Mouse (Mus musculus) kidney, postnatal 0 days (tissue): Measurements from ENCODE around the gene Erbb2. TPM values are rescaled to one million over a fixed set of nuclear protein-coding genes. Genes with fewer than 3 reads are reported as not detected.

ENCODE experiments used
- ATAC-seq: fragments of 200-750 bp; cut with Nextera tagmentation; replicated peaks from 2 replicates; pipeline ENCODE4 v1.8.0; 2017; ENCODE audit warnings: low read depth, moderate number of reproducible peaks, moderate TSS enrichment, moderate library complexity; ENCODE audit not compliant: low FRiP score
- DNase-seq: peaks from one replicate; pipeline ENCODE4 v3.0.0-alpha.2; 2016; ENCODE audit warnings: low spot score
- H3K27ac ChIP-seq: fragments of 300-500 bp; sonication (generic); 2 replicates; pipeline ENCODE4 v1.5.1; 2014; ENCODE audit warnings: mild to moderate bottlenecking
- H3K27me3 ChIP-seq: fragments of 300-500 bp; sonication (generic); 2 replicates; pipeline ENCODE4 v1.6.1; 2014; ENCODE audit warnings: low read length, mixed read lengths; ENCODE audit not compliant: insufficient read depth
- H3K36me3 ChIP-seq: fragments of 300-500 bp; sonication (generic); 2 replicates; pipeline ENCODE4 v1.6.1; 2014; ENCODE audit warnings: low read length, mixed read lengths; ENCODE audit not compliant: insufficient read depth
- H3K4me1 ChIP-seq: fragments of 300-500 bp; sonication (generic); replicated peaks from 2 replicates; pipeline ENCODE4 v1.6.1; 2014; ENCODE audit warnings: antibody characterized with exemption, low read length, mixed read lengths; ENCODE audit not compliant: insufficient read depth
- H3K4me2 ChIP-seq: fragments of 300-500 bp; sonication (generic); 2 replicates; pipeline ENCODE4 v1.6.1; 2014; ENCODE audit warnings: mild to moderate bottlenecking, low read length, moderate library complexity, mixed read lengths
- H3K4me3 ChIP-seq: fragments of 300-500 bp; sonication (generic); replicated peaks from 2 replicates; pipeline ENCODE4 v1.5.1; 2014; ENCODE audit warnings: low read depth, low read length
- H3K9ac ChIP-seq: fragments of 300-500 bp; sonication (generic); 2 replicates; pipeline ENCODE4 v1.6.1; 2014; ENCODE audit warnings: low read depth, low read length
- H3K9me3 ChIP-seq: fragments of 300-500 bp; sonication (generic); replicated peaks from 2 replicates; pipeline ENCODE4 v1.6.1; 2016; ENCODE audit warnings: low read length, inconsistent platforms, mixed read lengths
- CTCF ChIP-seq: IDR thresholded peaks from 2 replicates; pipeline ENCODE4 v1.5.1; 2016; ENCODE audit warnings: antibody characterized with exemption, low read depth, mild to moderate bottlenecking, moderate library complexity
- WGBS: fragments of 180-500 bp; shearing (Covaris S2); extraction: QIAGEN DNeasy Blood & Tissue Kit; methylation state at CpG from one replicate; pipeline ENCODE4 v1.1.7; 2014; 5-methylcytosine and 5-hydroxymethylcytosine counted together
- polyA plus RNA-seq: library from polyadenylated mRNA; unstranded; fragments of >200 nt; fragmentation: Nextera tagmentation; extraction: Ambion mirVana; gene quantifications from 2 replicates; pipeline ENCODE4 v1.2.1, GENCODE M21; 2015

Erbb2 gene
- polyA plus RNA-seq, 1 experiment from 2014 or later = 36.1 TPM

- H3K9ac ChIP-seq = no peak overlapping the region
- ATAC-seq = no peak
- H3K9me3 ChIP-seq = no peaks in the 10 kb centered on the region
- peak overlapping the region; percentile 31; the same call in 1 of the 2 replicates for H3K27ac ChIP-seq
- no peak for DNase-seq
- TF ChIP-seq CTCF = no peak
- 71% methylated on average over 20 of the region's 20 CpGs for WGBS
- H3K4me2 ChIP-seq = no peak overlapping the region
- 0 out of 2 replicates have a peak, but pooled peaks cover 9% of the 10 kb centered on the region for H3K4me1 ChIP-seq
- no peak overlapping the region for H3K4me3 ChIP-seq
- peaks cover 6% of the 10 kb centered on the region for H3K36me3 ChIP-seq
- peaks cover 14% of the 10 kb centered on the region for H3K27me3 ChIP-seq
Measured at GRCm38 (mm10) chr11:98384216-98384615, 28.1 kb upstream of the Erbb2 start.

- peaks cover 14% of the 10 kb centered on the region for H3K27me3 ChIP-seq
- H3K4me2 ChIP-seq = no peak overlapping the region
- no peak overlapping the region for H3K4me3 ChIP-seq
- 0 out of 2 replicates have a peak, but pooled peaks cover 9% of the 10 kb centered on the region for H3K4me1 ChIP-seq
- no peak for TF ChIP-seq CTCF
- ATAC-seq = peak; percentile 21; the same call in 1 of the 2 replicates
- no peaks in the 10 kb centered on the region for H3K9me3 ChIP-seq
- peak overlapping the region; percentile 31; the same call in 1 of the 2 replicates for H3K27ac ChIP-seq
- peak; percentile 68 for DNase-seq
- 0 out of 2 replicates have a peak, but pooled peaks cover 5% of the 10 kb centered on the region for H3K36me3 ChIP-seq
- H3K9ac ChIP-seq = no peak overlapping the region
- 54% methylated on average over 8 of the region's 8 CpGs for WGBS
Measured at GRCm38 (mm10) chr11:98384721-98385637, 27.3 kb upstream of the Erbb2 start.

GRCm38 (mm10) chr11:98385638-98386585 lies 26.4 kb upstream of the Erbb2 start, which contains the start of gene Pnmt:
Gene Pnmt, plus strand, starts transcription at chr11:98386450.
- Histone ChIP-seq H3K4me1 (0 out of 2 replicates have a peak, but pooled peaks cover 9% of the 10 kb centered on the region), H3K4me3 (no peak within 1 kb of the TSS), H3K27ac (no peak within 1 kb of the TSS), H3K4me2 (0 out of 2 replicates have a peak within 1 kb of the TSS, but pooled peaks have one; percentile 21), H3K27me3 (peaks cover 14% of the 10 kb centered on the region), H3K36me3 (no peaks in the 10 kb centered on the region), H3K9ac (no peak within 1 kb of the TSS), H3K9me3 (no peaks in the 10 kb centered on the region)
- no peak for TF ChIP-seq CTCF
- WGBS = 44% methylated on average over 25 of the region's 25 CpGs
- DNase-seq (no peak), ATAC-seq (no peak)

- 0 out of 2 replicates have a peak overlapping the region, but pooled peaks have one; percentile 21 for H3K4me2 ChIP-seq
- ATAC-seq (no peak), DNase-seq (no peak)
- H3K36me3 ChIP-seq = no peaks in the 10 kb centered on the region
- H3K4me1 ChIP-seq = 0 out of 2 replicates have a peak, but pooled peaks cover 9% of the 10 kb centered on the region
- WGBS = 19% methylated on average over 24 of the region's 24 CpGs
- no peak overlapping the region for H3K27ac ChIP-seq
- H3K27me3 ChIP-seq = peaks cover 14% of the 10 kb centered on the region
- no peak for TF ChIP-seq CTCF
- H3K9ac ChIP-seq = no peak overlapping the region
- no peak overlapping the region for H3K4me3 ChIP-seq
- H3K9me3 ChIP-seq = no peaks in the 10 kb centered on the region
Measured at GRCm38 (mm10) chr11:98386596-98386995, 25.7 kb upstream of the Erbb2 start.

- TF ChIP-seq CTCF = no peak
- WGBS = 42% methylated on average over 14 of the region's 14 CpGs
- Histone ChIP-seq H3K4me1 (peaks cover 10% of the 10 kb centered on the region; the same call in 1 of the 2 replicates), H3K27me3 (peaks cover 14% of the 10 kb centered on the region), H3K36me3 (no peaks in the 10 kb centered on the region), H3K9ac (no peak overlapping the region), H3K9me3 (no peaks in the 10 kb centered on the region), H3K4me2 (no peak overlapping the region), H3K27ac (no peak overlapping the region), H3K4me3 (no peak overlapping the region)
- DNase-seq = no peak
- no peak for ATAC-seq
Measured at GRCm38 (mm10) chr11:98387056-98387577, 25.2 kb upstream of the Erbb2 start.
